Mouse (Mus musculus): Measurements from ENCODE around the gene Itgb2l.

GRCm38 (mm10) chr16:96459356-96459755 is 15.9 kb upstream of the Itgb2l start:
- no peak for TF ChIP-seq POLR2A (IDR thresholded peaks at IDR 0.05; ENCODE audit: borderline replicate concordance, extremely low read depth, low read depth, low read length)
- TF ChIP-seq CTCF (IDR thresholded peaks at IDR 0.05; ENCODE audit: insufficient read depth, low read length) = no peak
